Mouse (Mus musculus) pancreas, adult 10 weeks (tissue): ENCODE data around the gene Depp1. TPM values are rescaled to one million over a fixed set of nuclear protein-coding genes. Genes with fewer than 3 reads are reported as not detected.

Source experiments
- polyA plus RNA-seq: library from polyadenylated mRNA; stranded (reverse); fragments of 350-450 nt; fragmentation: Illumina TruSeq; extraction: RNeasy Lipid Tissue Mini Kit (QIAGEN cat#74804); gene quantifications from one replicate; pipeline ENCODE4 v1.2.3, GENCODE M21; 2015; ENCODE audit warnings: low read depth, low replicate concordance; ENCODE audit not compliant: insufficient read depth

Depp1 gene
- polyA plus RNA-seq: 5.3 TPM

GRCm38 (mm10) chr6:116650406-116650805 lies at the start of gene Depp1:
Gene Depp1, plus strand, starts transcription at chr6:116650609.

DNA sequence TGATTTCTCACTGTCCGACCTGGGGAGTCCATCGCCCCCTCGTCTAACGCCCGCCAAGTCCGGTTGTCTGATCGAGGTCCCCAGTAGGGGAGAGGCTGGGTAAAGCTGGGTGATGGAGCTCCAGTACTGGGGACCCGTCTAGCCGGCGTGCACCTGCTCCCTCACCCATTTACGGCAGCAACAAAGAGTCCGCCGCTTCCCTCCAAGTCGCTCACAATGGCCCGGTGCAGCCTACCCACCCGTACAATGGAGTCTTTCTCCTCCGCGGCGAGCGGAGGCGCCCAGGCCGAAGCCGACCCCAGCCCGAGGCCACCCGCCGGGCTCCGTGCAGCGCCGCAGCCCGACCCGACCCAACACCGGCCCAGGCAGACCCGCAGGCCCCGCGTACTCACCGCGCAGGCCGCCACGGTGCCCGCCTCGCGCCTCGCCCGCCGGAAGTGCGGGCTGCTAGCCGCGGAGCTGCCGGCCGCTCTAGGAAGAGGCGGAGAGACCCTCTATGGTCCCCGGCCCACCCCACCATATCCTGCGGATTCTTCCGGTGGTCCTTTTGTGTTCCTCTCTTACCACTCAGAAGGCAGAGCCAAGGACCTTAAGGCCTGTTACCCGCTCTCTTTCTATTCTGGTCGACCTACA lies 21.8 kb upstream of the Depp1 start, which contains the start of gene Zfp422:
Gene Zfp422, minus strand, starts transcription at position 461 of the 633 bp plus-strand sequence.

GRCm38 (mm10) chr6:116673471-116674282 lies 23.3 kb downstream of the Depp1 start, which contains the start of gene Rassf4:
Gene Rassf4, minus strand, starts transcription at chr6:116673952.

Other genes with a start within 250 kb of the Depp1 start
- 2.1 TPM for gene Alox5, start 189.4 kb upstream of the Depp1 start, polyA plus RNA-seq
- gene Olfr211, start 161.5 kb upstream of the Depp1 start, polyA plus RNA-seq: not detected
- not detected for gene Olfr212, start 144.1 kb upstream of the Depp1 start, polyA plus RNA-seq
- gene Olfr213, start 112.2 kb upstream of the Depp1 start, polyA plus RNA-seq: not detected
- gene Gm5580, start 99.5 kb upstream of the Depp1 start, polyA plus RNA-seq: not detected
- gene Olfr214, start 96.4 kb upstream of the Depp1 start, polyA plus RNA-seq: not detected
- not detected for gene Olfr215, start 66.4 kb upstream of the Depp1 start, polyA plus RNA-seq
- gene Zfp422, start 21.6 kb upstream of the Depp1 start, polyA plus RNA-seq: 5.4 TPM
- gene Rassf4, start 23.3 kb downstream of the Depp1 start, polyA plus RNA-seq: 2.7 TPM
- gene Tmem72, start 66.3 kb downstream of the Depp1 start, polyA plus RNA-seq: not detected